Mouse (Mus musculus): ENCODE data around the gene Sumo2. TPM values are rescaled to one million over a fixed set of nuclear protein-coding genes. Genes with fewer than 3 reads are reported as not detected.
"Not testable (repeated sequence)": the region's sequence is repeated elsewhere in the genome, so short reads cannot be mapped to it uniquely, and the experiment has no call there.

Sumo2 gene
- polyA plus RNA-seq, 1 experiment from 2014 or later: 1,015 TPM

DNA sequence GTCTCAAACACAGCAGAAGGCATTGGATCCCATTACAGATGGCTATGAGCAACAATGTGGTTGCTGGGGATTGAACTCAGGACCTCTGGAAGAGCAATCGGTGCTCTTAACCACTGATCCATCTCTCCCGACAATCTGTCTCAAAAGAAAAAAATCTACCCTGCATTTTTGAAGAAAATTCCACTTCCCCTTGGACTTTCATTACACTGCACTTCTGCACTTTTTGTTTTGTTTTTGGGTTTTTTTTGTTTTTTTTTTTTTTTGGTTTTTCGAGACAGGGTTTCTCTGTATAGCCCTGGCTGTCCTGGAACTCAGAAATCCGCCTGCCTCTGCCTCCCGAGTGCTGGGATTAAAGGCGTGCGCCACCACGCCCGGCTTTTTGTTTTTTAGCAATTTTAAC is 39.5 kb downstream of the Sumo2 start:
- H3K27me3 ChIP-seq (replicated peaks); H3K4me1 ChIP-seq; ATAC-seq (replicated peaks); H3K4me3 ChIP-seq; H3K9ac ChIP-seq; H3K27ac ChIP-seq; H3K4me2 ChIP-seq; H3K9me3 ChIP-seq: not testable (repeated sequence)
- H3K36me3 ChIP-seq (replicated peaks): peaks cover 40% of the 10 kb centered on the region
- WGBS: 90% methylated on average over 9 of the region's 9 CpGs

DNA sequence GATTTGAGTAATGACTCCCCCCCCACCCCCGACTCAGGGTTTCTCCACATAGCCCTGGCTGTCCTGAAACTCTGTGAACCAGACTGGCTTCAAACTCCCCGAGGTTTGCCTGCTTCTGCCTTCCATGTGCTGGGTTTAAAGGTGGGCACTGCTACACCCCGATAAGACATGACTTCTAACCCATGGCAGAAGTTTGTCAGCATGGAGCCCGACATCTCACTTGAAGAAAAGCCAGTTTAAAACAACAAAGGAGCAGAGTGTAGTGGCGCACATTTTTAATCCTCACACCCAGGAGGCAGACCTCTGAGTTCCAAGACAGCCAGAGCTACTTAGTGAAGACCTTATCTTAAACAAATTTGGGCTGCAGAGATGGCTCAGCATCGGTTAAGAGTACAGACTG is 43.7 kb downstream of the Sumo2 start:
- ATAC-seq (replicated peaks): no peak
- Histone ChIP-seq H3K4me2 (peak overlapping the region; percentile 67), H3K27me3 (replicated peaks) (0 out of 2 replicates have a peak, but pooled peaks cover 2% of the 10 kb centered on the region), H3K4me1 (peaks cover 21% of the 10 kb centered on the region), H3K4me3 (peak overlapping the region; percentile 74), H3K27ac (peak overlapping the region; percentile 85; the same call in 1 of the 2 replicates), H3K9ac (peak overlapping the region; percentile 68; the same call in 1 of the 2 replicates), H3K9me3 (no peaks in the 10 kb centered on the region), H3K36me3 (replicated peaks) (peaks cover 9% of the 10 kb centered on the region; the same call in 1 of the 2 replicates)
- WGBS: 30% methylated on average over 6 of the region's 6 CpGs

GRCm38 (mm10) chr11:115491356-115492083 is 44.6 kb downstream of the Sumo2 start, which contains the start of gene Nt5c:
Gene Nt5c, minus strand, starts transcription at chr11:115491862.
- Histone ChIP-seq H3K4me2 (peak within 1 kb of the TSS; percentile 67), H3K27ac (peak within 1 kb of the TSS; percentile 85), H3K27me3 (replicated peaks) (0 out of 2 replicates have a peak, but pooled peaks cover 2% of the 10 kb centered on the region), H3K9ac (peak within 1 kb of the TSS; percentile 68), H3K9me3 (no peaks in the 10 kb centered on the region), H3K4me3 (peak within 1 kb of the TSS; percentile 74), H3K36me3 (replicated peaks) (0 out of 2 replicates have a peak, but pooled peaks cover 4% of the 10 kb centered on the region), H3K4me1 (peaks cover 21% of the 10 kb centered on the region)
- peak; percentile 93 for ATAC-seq (replicated peaks)
- under 1% methylated on average over 43 of the region's 43 CpGs for WGBS

- peaks cover 21% of the 10 kb centered on the region for H3K4me1 ChIP-seq
- 20% methylated on average over 25 of the region's 25 CpGs for WGBS
- H3K27me3 ChIP-seq (replicated peaks): 0 out of 2 replicates have a peak, but pooled peaks cover 2% of the 10 kb centered on the region
- H3K4me2 ChIP-seq: peak overlapping the region; percentile 67
- H3K9ac ChIP-seq: peak overlapping the region; percentile 68
- H3K4me3 ChIP-seq: peak overlapping the region; percentile 74
- ATAC-seq (replicated peaks): peak; percentile 59
- H3K27ac ChIP-seq: peak overlapping the region; percentile 85
- H3K36me3 ChIP-seq (replicated peaks): 0 out of 2 replicates have a peak, but pooled peaks cover 4% of the 10 kb centered on the region
- no peaks in the 10 kb centered on the region for H3K9me3 ChIP-seq
Observed at GRCm38 (mm10) chr11:115490441-115491355, 45.4 kb downstream of the Sumo2 start.

GRCm38 (mm10) chr11:115488551-115489104 is 47.4 kb downstream of the Sumo2 start:
- Histone ChIP-seq H3K4me3 (no peak overlapping the region), H3K27me3 (replicated peaks) (no peaks in the 10 kb centered on the region), H3K4me2 (no peak overlapping the region), H3K27ac (no peak overlapping the region), H3K9ac (no peak overlapping the region), H3K36me3 (replicated peaks) (0 out of 2 replicates have a peak, but pooled peaks cover 4% of the 10 kb centered on the region), H3K9me3 (no peaks in the 10 kb centered on the region), H3K4me1 (peaks cover 21% of the 10 kb centered on the region)
- no peak for ATAC-seq (replicated peaks)
- WGBS: 89% methylated on average over 19 of the region's 19 CpGs

- 22% methylated on average over 12 of the region's 12 CpGs for WGBS
- Histone ChIP-seq H3K36me3 (replicated peaks) (0 out of 2 replicates have a peak, but pooled peaks cover 7% of the 10 kb centered on the region), H3K4me3 (no peak overlapping the region), H3K9ac (no peak overlapping the region), H3K9me3 (no peaks in the 10 kb centered on the region), H3K4me2 (no peak overlapping the region), H3K27ac (0 out of 2 replicates have a peak overlapping the region, but pooled peaks have one; percentile 8), H3K27me3 (replicated peaks) (no peaks in the 10 kb centered on the region), H3K4me1 (peaks cover 2% of the 10 kb centered on the region)
- no peak for ATAC-seq (replicated peaks)
Observed at GRCm38 (mm10) chr11:115485155-115485554, 50.9 kb downstream of the Sumo2 start.

GRCm38 (mm10) chr11:115483726-115484125 is 52.4 kb downstream of the Sumo2 start:
- no peak overlapping the region for H3K4me3 ChIP-seq
- H3K9me3 ChIP-seq: no peaks in the 10 kb centered on the region
- no peaks in the 10 kb centered on the region for H3K4me1 ChIP-seq
- ATAC-seq (replicated peaks): no peak
- no peaks in the 10 kb centered on the region for H3K27me3 ChIP-seq (replicated peaks)
- 18% methylated on average over 6 of the region's 6 CpGs for WGBS
- 0 out of 2 replicates have a peak, but pooled peaks cover 6% of the 10 kb centered on the region for H3K36me3 ChIP-seq (replicated peaks)
- H3K27ac ChIP-seq: no peak overlapping the region
- no peak overlapping the region for H3K4me2 ChIP-seq
- no peak overlapping the region for H3K9ac ChIP-seq

GRCm38 (mm10) chr11:115483278-115483677 is 52.8 kb downstream of the Sumo2 start:
- no peak for ATAC-seq (replicated peaks)
- Histone ChIP-seq H3K4me2 (no peak overlapping the region), H3K27me3 (replicated peaks) (no peaks in the 10 kb centered on the region), H3K4me3 (no peak overlapping the region), H3K4me1 (no peaks in the 10 kb centered on the region), H3K9me3 (no peaks in the 10 kb centered on the region), H3K36me3 (replicated peaks) (0 out of 2 replicates have a peak, but pooled peaks cover 6% of the 10 kb centered on the region), H3K9ac (0 out of 2 replicates have a peak overlapping the region, but pooled peaks have one; percentile 17), H3K27ac (no peak overlapping the region)
- WGBS: 70% methylated on average over 11 of the region's 11 CpGs

DNA sequence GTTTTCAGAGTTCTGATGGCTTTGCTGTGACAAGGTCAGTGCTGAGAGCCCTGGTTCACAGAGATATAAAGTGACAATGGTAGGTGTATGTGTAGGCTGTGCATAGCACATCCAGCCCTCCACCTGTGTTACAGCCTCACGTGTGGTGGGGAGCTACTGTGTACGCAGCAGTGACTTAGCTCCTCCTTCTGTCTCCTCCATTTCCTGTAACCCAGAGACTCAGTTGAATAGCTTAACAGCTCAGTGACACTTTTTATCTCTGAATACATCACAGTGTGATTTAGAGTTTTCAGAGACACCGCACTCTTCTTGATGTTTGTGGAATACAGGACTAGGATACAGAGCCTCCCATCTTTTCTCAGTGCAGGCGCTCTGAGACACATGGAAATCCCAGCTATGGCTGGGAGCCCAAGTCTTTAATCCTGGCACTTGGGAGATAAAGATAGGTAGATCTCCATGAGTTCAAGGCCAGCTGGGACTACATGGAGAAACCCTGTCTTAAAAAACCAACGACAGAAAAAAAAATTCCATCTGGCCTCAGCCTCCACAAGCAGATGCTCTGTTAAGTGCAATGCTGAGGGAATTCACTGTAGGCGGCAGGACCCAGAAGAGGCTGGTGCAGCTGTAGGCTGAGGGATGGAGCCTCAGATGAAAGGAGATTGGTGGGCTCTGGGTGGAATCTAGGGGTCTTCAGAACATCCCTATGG is 54.4 kb downstream of the Sumo2 start:
- Histone ChIP-seq H3K9me3 (no peaks in the 10 kb centered on the region), H3K27me3 (replicated peaks) (no peaks in the 10 kb centered on the region), H3K27ac (no peak overlapping the region), H3K4me1 (peaks cover 9% of the 10 kb centered on the region), H3K36me3 (replicated peaks) (0 out of 2 replicates have a peak, but pooled peaks cover 6% of the 10 kb centered on the region), H3K4me2 (no peak overlapping the region), H3K9ac (no peak overlapping the region), H3K4me3 (no peak overlapping the region)
- WGBS: 85% methylated on average over 6 of the region's 6 CpGs
- no peak for ATAC-seq (replicated peaks)

GRCm38 (mm10) chr11:115478296-115478938 is 57.7 kb downstream of the Sumo2 start:
- H3K4me2 ChIP-seq: no peak overlapping the region
- no peak overlapping the region for H3K4me3 ChIP-seq
- H3K27me3 ChIP-seq (replicated peaks): no peaks in the 10 kb centered on the region
- WGBS: 89% methylated on average over 9 of the region's 9 CpGs
- H3K9me3 ChIP-seq: no peaks in the 10 kb centered on the region
- H3K27ac ChIP-seq: no peak overlapping the region
- 0 out of 2 replicates have a peak, but pooled peaks cover 6% of the 10 kb centered on the region for H3K36me3 ChIP-seq (replicated peaks)
- H3K4me1 ChIP-seq: peaks cover 32% of the 10 kb centered on the region
- H3K9ac ChIP-seq: no peak overlapping the region
- ATAC-seq (replicated peaks): no peak

GRCm38 (mm10) chr11:115477388-115477787 is 58.7 kb downstream of the Sumo2 start:
- H3K36me3 ChIP-seq (replicated peaks); H3K27ac ChIP-seq; H3K27me3 ChIP-seq (replicated peaks); H3K9me3 ChIP-seq; ATAC-seq (replicated peaks); H3K4me3 ChIP-seq: not testable (repeated sequence)
- WGBS: 91% methylated on average over 7 of the region's 7 CpGs
- Histone ChIP-seq H3K9ac (0 out of 2 replicates have a peak overlapping the region, but pooled peaks have one; percentile 4), H3K4me1 (peaks cover 33% of the 10 kb centered on the region), H3K4me2 (peak overlapping the region; percentile 96; the same call in 1 of the 2 replicates)
